Mouse (Mus musculus) CD8-positive naive resting alpha-beta T cell, adult 57 days (primary cell): ENCODE data around the gene Trappc12. TPM values are rescaled to one million over a fixed set of nuclear protein-coding genes. Genes with fewer than 3 reads are reported as not detected.

Source experiments
- total RNA-seq: library from RNA; stranded (reverse); gene quantifications from one replicate; pipeline ENCODE4 v1.2.4, GENCODE M21; 2023

Gene Trappc12
- 74.2 TPM for total RNA-seq

GRCm38 (mm10) chr12:28750021-28750633 lies at the start of gene Trappc12:
Gene Trappc12, minus strand, starts transcription at chr12:28750472.

GRCm38 (mm10) chr12:28751508-28752263 lies 1.4 kb upstream of the Trappc12 start, which contains the start of gene Eipr1:
Gene Eipr1, plus strand, starts transcription at chr12:28751803.

GRCm38 (mm10) chr12:28675121-28675924 lies 74.9 kb downstream of the Trappc12 start, which contains the start of gene Adi1:
Gene Adi1, plus strand, starts transcription at chr12:28675231.

GRCm38 (mm10) chr12:28649141-28650110 lies 100.8 kb downstream of the Trappc12 start, which contains the start of gene Rnaseh1:
Gene Rnaseh1, plus strand, starts transcription at chr12:28649602.

Other genes with a start within 250 kb of the Trappc12 start
- gene Dcdc2c, start 198.1 kb downstream of the Trappc12 start, total RNA-seq: not detected
- not detected for gene Allc, start 167.9 kb downstream of the Trappc12 start, total RNA-seq
- gene Colec11, start 127.1 kb downstream of the Trappc12 start, total RNA-seq: not detected
- gene Rps7, start 114.5 kb downstream of the Trappc12 start, total RNA-seq: 1,556 TPM
- gene Rnaseh1, start 100.9 kb downstream of the Trappc12 start, total RNA-seq: 28.6 TPM
- 44.7 TPM for gene Adi1, start 75.2 kb downstream of the Trappc12 start, total RNA-seq
- gene Eipr1, start 1.3 kb upstream of the Trappc12 start, total RNA-seq: 60.5 TPM